Mouse (Mus musculus) limb, embryonic 12.5 days (tissue): ENCODE measurements around the gene Arl5b. TPM values are rescaled to one million over a fixed set of nuclear protein-coding genes. Genes with fewer than 3 reads are reported as not detected.

Experiments used
- ATAC-seq: fragments of 200-750 bp; cut with Nextera tagmentation; 2 replicates; pipeline ENCODE4 v1.8.0; 2017; ENCODE audit warnings: low read depth, moderate TSS enrichment; ENCODE audit not compliant: insufficient number of reproducible peaks, insufficient read depth, low FRiP score, low TSS enrichment
- H3K27ac ChIP-seq: fragments of 300-500 bp; sonication (generic); 2 replicates; pipeline ENCODE4 v1.5.1; 2016; ENCODE audit warnings: mild to moderate bottlenecking, moderate library complexity
- H3K27me3 ChIP-seq: fragments of 300-500 bp; sonication (generic); 2 replicates; pipeline ENCODE4 v1.6.1; 2016; ENCODE audit warnings: mild to moderate bottlenecking, moderate library complexity
- H3K36me3 ChIP-seq: fragments of 300-500 bp; sonication (generic); 2 replicates; pipeline ENCODE4 v1.6.1; 2016; ENCODE audit warnings: mild to moderate bottlenecking, moderate library complexity
- H3K4me1 ChIP-seq: fragments of 300-500 bp; sonication (generic); replicated peaks from 2 replicates; pipeline ENCODE4 v1.6.1; 2016
- H3K4me2 ChIP-seq: fragments of 300-500 bp; sonication (generic); 2 replicates; pipeline ENCODE4 v1.6.1; 2016; ENCODE audit warnings: mild to moderate bottlenecking, moderate library complexity
- H3K4me3 ChIP-seq: fragments of 300-500 bp; sonication (generic); replicated peaks from 2 replicates; pipeline ENCODE4 v1.5.1; 2016; ENCODE audit warnings: mild to moderate bottlenecking
- H3K9ac ChIP-seq: fragments of 300-500 bp; sonication (generic); replicated peaks from 2 replicates; pipeline ENCODE4 v1.6.1; 2016; ENCODE audit warnings: mild to moderate bottlenecking, moderate library complexity
- H3K9me3 ChIP-seq: fragments of 300-500 bp; sonication (generic); 2 replicates; pipeline ENCODE4 v1.6.1; 2016; ENCODE audit warnings: mild to moderate bottlenecking, moderate library complexity
- WGBS: fragments of 180-500 bp; shearing (Covaris S2); methylation state at CpG from one replicate; pipeline ENCODE4 v1.1.7; 2016; 5-methylcytosine and 5-hydroxymethylcytosine counted together
- polyA plus RNA-seq: library from polyadenylated mRNA; unstranded; fragments of >200 nt; fragmentation: Nextera tagmentation; extraction: Ambion mirVana; gene quantifications from 2 replicates; pipeline ENCODE4 v1.2.1, GENCODE M21; 2016

Arl5b gene
- polyA plus RNA-seq, 1 experiment from 2014 or later = 53.9 TPM

DNA sequence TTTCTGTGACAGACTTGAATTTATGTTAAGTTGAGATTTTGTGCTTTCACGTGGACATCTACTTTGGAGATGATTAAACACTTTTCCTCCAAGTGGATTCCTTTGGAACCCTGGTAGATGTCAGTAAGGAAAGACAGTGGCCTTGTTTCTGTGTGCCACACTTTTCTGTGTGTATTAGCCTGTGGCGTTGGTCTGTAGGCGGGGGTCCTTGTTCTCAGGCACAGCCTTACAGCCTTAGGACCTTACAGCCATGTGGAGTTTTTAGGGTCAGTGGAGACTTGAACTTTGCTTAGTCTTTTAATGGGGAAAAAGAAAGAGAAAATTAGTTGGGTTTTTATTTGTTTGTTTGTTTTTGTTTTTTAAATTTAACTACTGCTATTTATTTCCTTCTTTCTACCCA, 11.7 kb downstream of the Arl5b start:
- H3K4me1 ChIP-seq = peaks cover 17% of the 10 kb centered on the region
- H3K36me3 ChIP-seq = peaks cover 25% of the 10 kb centered on the region; the same call in 1 of the 2 replicates
- H3K9ac ChIP-seq = no peak overlapping the region
- no peak overlapping the region for H3K27ac ChIP-seq
- H3K27me3 ChIP-seq = no peaks in the 10 kb centered on the region
- H3K4me3 ChIP-seq = no peak overlapping the region
- ATAC-seq = no peak
- WGBS = 89% methylated on average over 3 of the region's 3 CpGs
- H3K4me2 ChIP-seq = no peak overlapping the region
- H3K9me3 ChIP-seq = no peaks in the 10 kb centered on the region

DNA sequence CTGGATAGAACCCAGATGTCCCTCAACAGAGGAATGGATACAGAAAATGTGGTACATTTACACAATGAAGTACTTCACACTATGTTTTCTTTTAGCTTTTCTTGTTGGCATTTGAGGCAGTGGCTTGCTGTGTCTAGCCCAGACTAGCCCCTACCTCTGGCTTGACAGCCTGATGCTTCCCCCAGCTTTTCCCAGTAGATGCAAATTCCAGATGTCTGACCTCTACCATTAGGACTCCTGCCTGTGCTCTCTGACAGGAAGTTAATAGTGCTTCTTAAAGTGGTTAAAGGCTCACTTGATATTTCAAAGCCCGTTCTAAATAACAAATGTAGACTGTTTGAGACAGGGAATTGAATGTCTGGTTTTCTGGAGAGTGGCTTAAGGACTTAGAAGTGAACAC, 14.6 kb downstream of the Arl5b start:
- peaks cover 31% of the 10 kb centered on the region for H3K36me3 ChIP-seq
- no peak for ATAC-seq

GRCm38 (mm10) chr2:15064380-15065269, 15.4 kb downstream of the Arl5b start:
- 66% methylated on average over 7 of the region's 7 CpGs for WGBS
- H3K4me2 ChIP-seq = no peak overlapping the region
- ATAC-seq = no peak
- peaks cover 31% of the 10 kb centered on the region for H3K36me3 ChIP-seq
- no peaks in the 10 kb centered on the region for H3K27me3 ChIP-seq
- no peak overlapping the region for H3K4me3 ChIP-seq
- H3K27ac ChIP-seq = no peak overlapping the region
- H3K9me3 ChIP-seq = no peaks in the 10 kb centered on the region
- H3K9ac ChIP-seq = no peak overlapping the region
- H3K4me1 ChIP-seq = 0 out of 2 replicates have a peak, but pooled peaks cover 6% of the 10 kb centered on the region

More for the DNA sequence above, 14.6 kb downstream of the Arl5b start:
- Histone ChIP-seq H3K27ac (no peak overlapping the region), H3K27me3 (no peaks in the 10 kb centered on the region), H3K4me2 (no peak overlapping the region), H3K9me3 (no peaks in the 10 kb centered on the region), H3K4me3 (no peak overlapping the region), H3K4me1 (0 out of 2 replicates have a peak, but pooled peaks cover 6% of the 10 kb centered on the region), H3K9ac (no peak overlapping the region)
- WGBS = 23% methylated on average over 1 of the region's 1 CpGs

DNA sequence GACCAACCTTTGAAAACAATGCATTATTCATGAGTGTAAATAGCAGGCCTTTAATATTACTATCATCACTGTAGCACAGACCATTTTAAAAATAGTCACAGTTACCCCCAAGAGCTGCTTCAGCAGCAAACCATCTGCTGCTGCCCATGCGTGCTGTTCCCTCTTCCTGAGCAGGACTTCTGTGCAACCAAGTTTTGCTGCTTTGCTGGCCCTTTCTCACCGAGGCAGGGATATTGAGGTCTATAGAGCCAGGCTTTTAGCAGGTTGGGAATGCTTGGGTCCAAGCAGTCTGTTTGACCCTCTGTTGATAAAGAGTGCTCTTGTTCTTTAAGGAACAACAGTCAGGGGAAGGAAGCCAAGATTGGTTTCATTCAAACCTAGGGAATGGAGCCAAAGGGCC, 16.3 kb downstream of the Arl5b start:
- Histone ChIP-seq H3K4me2 (no peak overlapping the region), H3K36me3 (peaks cover 36% of the 10 kb centered on the region), H3K9ac (no peak overlapping the region), H3K4me3 (no peak overlapping the region), H3K4me1 (0 out of 2 replicates have a peak, but pooled peaks cover 6% of the 10 kb centered on the region), H3K27ac (no peak overlapping the region), H3K9me3 (no peaks in the 10 kb centered on the region), H3K27me3 (no peaks in the 10 kb centered on the region)
- no peak for ATAC-seq
- 89% methylated on average over 2 of the region's 2 CpGs for WGBS

- no peaks in the 10 kb centered on the region for H3K27me3 ChIP-seq
- no peak overlapping the region for H3K4me3 ChIP-seq
- no peaks in the 10 kb centered on the region for H3K9me3 ChIP-seq
- 0 out of 2 replicates have a peak, but pooled peaks cover 6% of the 10 kb centered on the region for H3K4me1 ChIP-seq
- ATAC-seq = no peak
- no peak overlapping the region for H3K27ac ChIP-seq
- 74% methylated on average over 5 of the region's 5 CpGs for WGBS
- H3K9ac ChIP-seq = no peak overlapping the region
- no peak overlapping the region for H3K4me2 ChIP-seq
- peaks cover 46% of the 10 kb centered on the region for H3K36me3 ChIP-seq
These were observed 17.9 kb downstream of the Arl5b start for GRCm38 (mm10) chr2:15067091-15067490.

- ATAC-seq = no peak
- Histone ChIP-seq H3K9ac (no peak overlapping the region), H3K4me3 (no peak overlapping the region), H3K9me3 (no peaks in the 10 kb centered on the region; the same call in 1 of the 2 replicates), H3K4me1 (no peaks in the 10 kb centered on the region), H3K4me2 (no peak overlapping the region), H3K36me3 (peaks cover 58% of the 10 kb centered on the region), H3K27me3 (no peaks in the 10 kb centered on the region), H3K27ac (no peak overlapping the region)
- 96% methylated on average over 2 of the region's 2 CpGs for WGBS
These were observed 34.5 kb downstream of the Arl5b start for GRCm38 (mm10) chr2:15083702-15084101.

GRCm38 (mm10) chr2:15087308-15087707, 38.1 kb downstream of the Arl5b start:
- H3K4me3 ChIP-seq = no peak overlapping the region
- no peak for ATAC-seq
- H3K27me3 ChIP-seq = no peaks in the 10 kb centered on the region
- H3K4me2 ChIP-seq = no peak overlapping the region
- H3K36me3 ChIP-seq = peaks cover 23% of the 10 kb centered on the region
- no peaks in the 10 kb centered on the region for H3K4me1 ChIP-seq
- H3K9ac ChIP-seq = no peak overlapping the region
- WGBS = 88% methylated on average over 1 of the region's 1 CpGs
- H3K9me3 ChIP-seq = no peaks in the 10 kb centered on the region; the same call in 1 of the 2 replicates
- no peak overlapping the region for H3K27ac ChIP-seq

GRCm38 (mm10) chr2:15096514-15097090, 47.4 kb downstream of the Arl5b start:
- H3K9me3 ChIP-seq = no peaks in the 10 kb centered on the region
- H3K4me3 ChIP-seq = no peak overlapping the region
- 56% methylated on average over 3 of the region's 3 CpGs for WGBS
- H3K4me1 ChIP-seq = no peaks in the 10 kb centered on the region
- no peak for ATAC-seq
- no peak overlapping the region for H3K4me2 ChIP-seq
- no peak overlapping the region for H3K27ac ChIP-seq
- H3K36me3 ChIP-seq = no peaks in the 10 kb centered on the region
- H3K9ac ChIP-seq = no peak overlapping the region
- H3K27me3 ChIP-seq = no peaks in the 10 kb centered on the region

DNA sequence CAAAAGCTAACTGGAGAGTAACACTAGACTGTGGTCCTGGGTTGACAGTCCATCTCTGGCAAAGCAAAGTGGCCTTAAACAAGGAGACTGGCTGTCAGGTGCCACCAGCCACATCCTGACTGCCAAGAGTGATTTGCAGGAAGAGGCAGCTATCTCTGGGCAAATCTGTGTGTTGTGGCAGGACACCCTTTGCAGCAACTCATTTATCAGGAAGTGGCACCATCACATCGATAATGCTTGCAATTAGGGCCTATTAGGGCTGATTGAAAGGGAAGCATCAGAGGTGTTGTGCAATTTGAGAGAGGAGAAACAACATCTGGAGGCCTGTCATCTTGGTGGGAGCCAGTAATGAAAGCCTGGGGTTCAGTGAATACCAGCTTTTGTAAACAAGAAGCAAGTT, 55.2 kb downstream of the Arl5b start:
- no peak overlapping the region for H3K27ac ChIP-seq
- no peaks in the 10 kb centered on the region for H3K4me1 ChIP-seq
- no peak overlapping the region for H3K9ac ChIP-seq
- no peak for ATAC-seq
- H3K4me2 ChIP-seq = no peak overlapping the region
- WGBS = 38% methylated on average over 1 of the region's 1 CpGs
- H3K27me3 ChIP-seq = no peaks in the 10 kb centered on the region
- H3K36me3 ChIP-seq = no peaks in the 10 kb centered on the region
- no peak overlapping the region for H3K4me3 ChIP-seq
- no peaks in the 10 kb centered on the region for H3K9me3 ChIP-seq

DNA sequence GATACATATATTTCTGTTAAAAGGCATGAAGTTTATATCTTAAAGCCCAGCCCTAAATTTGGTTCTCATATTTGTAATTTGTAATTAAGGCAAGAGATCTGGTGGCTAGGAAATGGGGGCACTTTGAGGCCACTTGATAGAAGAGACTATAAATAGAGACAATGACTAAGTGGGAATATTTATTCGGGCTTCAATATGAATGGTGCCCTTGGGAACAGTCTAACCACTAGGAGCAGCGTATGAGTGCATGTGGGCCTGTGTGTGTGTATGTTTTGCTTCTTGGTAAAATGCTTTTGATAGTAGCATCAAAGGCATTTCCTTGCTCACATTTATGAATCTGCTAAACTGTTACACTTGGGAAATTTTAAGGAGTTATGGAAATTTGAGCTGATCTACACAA, 62.1 kb downstream of the Arl5b start:
- WGBS = 79% methylated on average over 2 of the region's 2 CpGs
- H3K9me3 ChIP-seq = no peaks in the 10 kb centered on the region
- ATAC-seq = no peak
- no peaks in the 10 kb centered on the region for H3K4me1 ChIP-seq
- no peak overlapping the region for H3K9ac ChIP-seq
- no peak overlapping the region for H3K4me2 ChIP-seq
- no peaks in the 10 kb centered on the region for H3K36me3 ChIP-seq
- H3K4me3 ChIP-seq = no peak overlapping the region
- no peaks in the 10 kb centered on the region for H3K27me3 ChIP-seq
- no peak overlapping the region for H3K27ac ChIP-seq

DNA sequence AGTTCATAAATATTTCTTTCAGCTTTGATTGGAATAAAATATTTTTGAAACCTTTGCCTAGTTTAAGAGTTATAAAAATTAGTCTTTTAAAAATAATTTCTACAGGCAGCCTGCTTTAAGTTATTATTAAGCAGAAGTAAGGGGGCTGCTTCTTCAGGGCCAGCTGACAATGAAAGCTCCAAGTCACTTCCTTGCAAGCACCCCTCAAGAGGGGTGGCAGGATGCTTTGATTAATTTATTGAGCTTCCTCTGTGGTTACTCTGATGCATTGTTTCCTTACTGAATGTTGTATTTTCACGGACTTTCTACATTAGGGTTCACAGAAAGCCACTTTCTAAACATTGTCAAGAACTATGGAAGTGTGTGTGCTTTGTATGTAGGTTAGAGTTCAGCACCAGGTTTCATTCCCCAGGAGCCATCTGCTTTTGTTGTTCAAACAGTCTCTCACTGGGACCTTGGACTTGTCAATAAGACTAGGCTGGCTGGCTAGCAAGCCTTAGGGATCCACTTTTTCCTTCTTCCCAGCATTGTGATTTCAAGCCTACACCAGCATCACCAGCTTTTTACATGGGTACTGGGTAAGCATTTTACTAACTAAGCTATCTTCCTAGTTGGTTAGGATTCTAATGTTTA, 62.7 kb downstream of the Arl5b start:
- Histone ChIP-seq H3K36me3 (no peaks in the 10 kb centered on the region), H3K4me1 (no peaks in the 10 kb centered on the region), H3K9me3 (no peaks in the 10 kb centered on the region), H3K4me2 (no peak overlapping the region), H3K9ac (no peak overlapping the region), H3K27ac (no peak overlapping the region), H3K4me3 (no peak overlapping the region), H3K27me3 (no peaks in the 10 kb centered on the region)
- 60% methylated on average over 1 of the region's 1 CpGs for WGBS
- no peak for ATAC-seq
